Mouse (Mus musculus) CH12.LX (cell line): ENCODE data around the gene Kdr.

Experiments used
- BHLHE40 ChIP-seq: IDR thresholded peaks from 2 replicates; pipeline ENCODE4 v1.6.1; 2011; ENCODE audit warnings: mild to moderate bottlenecking, low read depth, low read length, improper control_type of control experiment
- CHD1 ChIP-seq: IDR thresholded peaks from 2 replicates; pipeline ENCODE4 v1.6.1; 2012; ENCODE audit warnings: low read depth, low read length, improper control_type of control experiment, inconsistent platforms
- CTCF ChIP-seq, 2 experiments: IDR thresholded peaks in 1 of 2; conservative IDR thresholded peaks in 1 of 2; 2 replicates each; pipeline ENCODE4 v1.5.1; 2011 to 2012; ENCODE audit warnings: low read depth in 2 of 2, low read length in 2 of 2, improper control_type of control experiment in 1 of 2, inconsistent platforms in 1 of 2, mild to moderate bottlenecking in 1 of 2, moderate library complexity in 1 of 2
- EP300 ChIP-seq: IDR thresholded peaks from 2 replicates; pipeline ENCODE4 v1.6.1; 2011; ENCODE audit warnings: low read length, improper control_type of control experiment
- MAFK ChIP-seq: IDR thresholded peaks from 2 replicates; pipeline ENCODE4 v1.6.1; 2011; ENCODE audit warnings: low read length, improper control_type of control experiment; ENCODE audit not compliant: insufficient replicate concordance
- MAX ChIP-seq: IDR thresholded peaks from 2 replicates; pipeline ENCODE4 v1.6.1; 2011; ENCODE audit warnings: low read length, improper control_type of control experiment
- RAD21 ChIP-seq: IDR thresholded peaks from 2 replicates; pipeline ENCODE4 v1.6.1; 2011; ENCODE audit warnings: low read depth, mild to moderate bottlenecking, low read length, improper control_type of control experiment, moderate library complexity
- SMC3 ChIP-seq: IDR thresholded peaks from 2 replicates; pipeline ENCODE4 v1.6.1; 2011; ENCODE audit warnings: low read depth, low read length, improper control_type of control experiment

GRCm38 (mm10) chr5:75939144-75939732 lies 39.0 kb downstream of the Kdr start:
- TF ChIP-seq MAFK (no peak), EP300 (no peak), RAD21 (no peak), CTCF (conservative IDR thresholded peaks at IDR 0.05 in 1 of 2, IDR thresholded peaks at IDR 0.05 in 1 of 2; ENCODE audit: low read depth in 2 of 2, low read length in 2 of 2) (no peak), MAX (no peak), CHD1 (no peak), BHLHE40 (no peak), SMC3 (no peak)
